ENCODE assay signal across 27 mouse cellular contexts in genomic region chr15:48976583-48976982, GRCm38 (mm10).
"Had no signal": no experiment of that assay in that cellular context is flagged by ENCODE, and none has a peak within 500 bp of the region (broad histone marks: within the 10 kb centered on the region; RNA-seq: fewer than 3 reads in every experiment).

No protein-coding gene starts in this region.

- H3K27me3 ChIP-seq: embryonic facial prominence, embryonic 12.5 days; embryonic facial prominence, embryonic 13.5 days; embryonic facial prominence, embryonic 15.5 days; forebrain, embryonic 12.5 days; forebrain, embryonic 13.5 days; forebrain, embryonic 15.5 days had no signal

- H3K36me3 ChIP-seq: embryonic facial prominence, embryonic 10.5 days; embryonic facial prominence, embryonic 12.5 days; embryonic facial prominence, embryonic 13.5 days; embryonic facial prominence, embryonic 15.5 days; forebrain, embryonic 10.5 days; forebrain, embryonic 12.5 days; forebrain, embryonic 15.5 days had no signal

- H3K4me1 ChIP-seq: embryonic facial prominence, embryonic 10.5 days; embryonic facial prominence, embryonic 12.5 days; embryonic facial prominence, embryonic 13.5 days; embryonic facial prominence, embryonic 15.5 days; forebrain, embryonic 10.5 days; forebrain, embryonic 12.5 days; forebrain, embryonic 13.5 days; forebrain, embryonic 15.5 days had no signal

- ATAC-seq: forebrain, embryonic 13.5 days; forebrain, embryonic 14.5 days; forebrain, embryonic 15.5 days; forebrain, embryonic 16.5 days; forebrain, postnatal 0 days had no signal

- H3K9ac ChIP-seq: embryonic facial prominence, embryonic 12.5 days; embryonic facial prominence, embryonic 13.5 days; embryonic facial prominence, embryonic 15.5 days; forebrain, embryonic 12.5 days; forebrain, embryonic 13.5 days; forebrain, embryonic 15.5 days; forebrain, postnatal 0 days had no signal

- H3K4me2 ChIP-seq: embryonic facial prominence, embryonic 12.5 days; embryonic facial prominence, embryonic 13.5 days; embryonic facial prominence, embryonic 15.5 days; forebrain, embryonic 12.5 days; forebrain, embryonic 13.5 days; forebrain, embryonic 15.5 days had no signal

- H3K9me3 ChIP-seq: embryonic facial prominence, embryonic 10.5 days; embryonic facial prominence, embryonic 12.5 days; embryonic facial prominence, embryonic 13.5 days; embryonic facial prominence, embryonic 15.5 days; forebrain, embryonic 10.5 days; forebrain, embryonic 12.5 days; forebrain, embryonic 13.5 days; forebrain, embryonic 15.5 days had no signal

- DNase-seq: cerebellum, adult 8-10 months; cerebellum, adult 9-10 months; cerebellum, adult 9-11 months; cerebellum, postnatal 10 days; cerebellum, postnatal 14 days; cerebellum, postnatal 25 days; cerebellum, postnatal 36 days; embryo, embryonic 11 days; forebrain, postnatal 0 days; gastrocnemius, adult 2 months; gastrocnemius, postnatal 10 days; gastrocnemius, postnatal 14 days; gastrocnemius, postnatal 25 days; gastrocnemius, postnatal 36 days; heart, adult 18-20 months; heart, adult 2 months had no signal

- H3K27ac ChIP-seq: embryonic facial prominence, embryonic 10.5 days; embryonic facial prominence, embryonic 12.5 days; embryonic facial prominence, embryonic 13.5 days; embryonic facial prominence, embryonic 15.5 days; forebrain, embryonic 10.5 days; forebrain, embryonic 12.5 days; forebrain, embryonic 13.5 days; forebrain, embryonic 15.5 days; gastrocnemius, adult 2 months; heart, adult 2 months had no signal

- H3K4me3 ChIP-seq: embryonic facial prominence, embryonic 10.5 days; embryonic facial prominence, embryonic 12.5 days; embryonic facial prominence, embryonic 13.5 days; embryonic facial prominence, embryonic 15.5 days; erythroblast, embryonic 14.5 days; forebrain, embryonic 10.5 days; forebrain, embryonic 12.5 days; forebrain, embryonic 13.5 days; forebrain, embryonic 15.5 days; gastrocnemius, adult 2 months; heart, adult 2 months had no signal
